Mouse (Mus musculus) forebrain, embryonic 13.5 days (tissue): ENCODE results near the gene Lemd2. TPM values are rescaled to one million over a fixed set of nuclear protein-coding genes. Genes with fewer than 3 reads are reported as not detected.

Source experiments
- ATAC-seq: fragments of 200-750 bp; cut with Nextera tagmentation; 2 replicates; pipeline ENCODE4 v1.8.0; 2017
- H3K27ac ChIP-seq: fragments of 300-500 bp; sonication (generic); 2 replicates; pipeline ENCODE4 v1.5.1; 2015; ENCODE audit warnings: inconsistent platforms, mild to moderate bottlenecking, moderate library complexity
- H3K27me3 ChIP-seq: fragments of 300-500 bp; sonication (generic); 2 replicates; pipeline ENCODE4 v1.6.1; 2015; ENCODE audit warnings: mild to moderate bottlenecking, inconsistent platforms
- H3K36me3 ChIP-seq: fragments of 300-500 bp; sonication (generic); 2 replicates; pipeline ENCODE4 v1.6.1; 2015; ENCODE audit warnings: mild to moderate bottlenecking, inconsistent platforms; ENCODE audit not compliant: poor library complexity, severe bottlenecking
- H3K4me1 ChIP-seq: fragments of 300-500 bp; sonication (generic); 2 replicates; pipeline ENCODE4 v1.6.1; 2015; ENCODE audit warnings: inconsistent platforms
- H3K4me2 ChIP-seq: fragments of 300-500 bp; sonication (generic); 2 replicates; pipeline ENCODE4 v1.6.1; 2015; ENCODE audit warnings: inconsistent platforms, mild to moderate bottlenecking, moderate library complexity
- H3K4me3 ChIP-seq: fragments of 300-500 bp; sonication (generic); 2 replicates; pipeline ENCODE4 v1.5.1; 2015; ENCODE audit warnings: mild to moderate bottlenecking, inconsistent platforms
- H3K9ac ChIP-seq: fragments of 300-500 bp; sonication (generic); 2 replicates; pipeline ENCODE4 v1.6.1; 2015; ENCODE audit warnings: mild to moderate bottlenecking, inconsistent platforms
- H3K9me3 ChIP-seq: fragments of 300-500 bp; sonication (generic); replicated peaks from 2 replicates; pipeline ENCODE4 v1.6.1; 2016; ENCODE audit warnings: inconsistent platforms
- WGBS: fragments of 180-500 bp; shearing (Covaris S2); methylation state at CpG from one replicate; pipeline ENCODE4 v1.1.7; 2015; 5-methylcytosine and 5-hydroxymethylcytosine counted together
- polyA plus RNA-seq: library from polyadenylated mRNA; unstranded; fragments of >200 nt; fragmentation: Nextera tagmentation; extraction: Ambion mirVana; gene quantifications from 2 replicates; pipeline ENCODE4 v1.2.1, GENCODE M21; 2015

Lemd2 gene
- polyA plus RNA-seq, 1 experiment from 2014 or later, result 14.6 TPM

DNA sequence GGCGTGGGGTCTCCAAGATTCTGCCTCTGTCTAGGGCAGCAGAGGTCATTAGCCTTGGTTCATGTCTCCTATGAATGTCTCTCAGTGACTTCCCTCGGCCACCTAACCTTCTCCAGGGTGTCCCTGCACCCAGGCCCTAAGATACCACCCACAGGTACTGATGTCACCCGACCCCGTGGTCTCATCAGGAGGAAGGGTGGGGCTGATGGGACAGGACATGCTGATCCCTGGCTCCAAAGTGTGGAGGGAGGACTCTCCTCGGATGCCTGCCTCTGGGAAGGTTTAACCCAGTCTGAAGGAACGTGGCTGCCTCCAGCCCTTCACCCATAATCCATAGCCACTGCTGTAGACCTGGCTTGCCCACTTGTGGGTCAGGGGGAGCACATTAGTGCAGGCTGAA, 37.4 kb downstream of the Lemd2 start:
- no peak for ATAC-seq
- H3K9ac ChIP-seq, result no peak overlapping the region
- no peak overlapping the region for H3K4me3 ChIP-seq
- H3K27ac ChIP-seq, result no peak overlapping the region
- no peak overlapping the region for H3K4me2 ChIP-seq
- WGBS, result 83% methylated on average over 6 of the region's 6 CpGs
- H3K9me3 ChIP-seq, result no peaks in the 10 kb centered on the region
- no peaks in the 10 kb centered on the region for H3K4me1 ChIP-seq
- H3K36me3 ChIP-seq, result no peaks in the 10 kb centered on the region
- no peaks in the 10 kb centered on the region for H3K27me3 ChIP-seq

DNA sequence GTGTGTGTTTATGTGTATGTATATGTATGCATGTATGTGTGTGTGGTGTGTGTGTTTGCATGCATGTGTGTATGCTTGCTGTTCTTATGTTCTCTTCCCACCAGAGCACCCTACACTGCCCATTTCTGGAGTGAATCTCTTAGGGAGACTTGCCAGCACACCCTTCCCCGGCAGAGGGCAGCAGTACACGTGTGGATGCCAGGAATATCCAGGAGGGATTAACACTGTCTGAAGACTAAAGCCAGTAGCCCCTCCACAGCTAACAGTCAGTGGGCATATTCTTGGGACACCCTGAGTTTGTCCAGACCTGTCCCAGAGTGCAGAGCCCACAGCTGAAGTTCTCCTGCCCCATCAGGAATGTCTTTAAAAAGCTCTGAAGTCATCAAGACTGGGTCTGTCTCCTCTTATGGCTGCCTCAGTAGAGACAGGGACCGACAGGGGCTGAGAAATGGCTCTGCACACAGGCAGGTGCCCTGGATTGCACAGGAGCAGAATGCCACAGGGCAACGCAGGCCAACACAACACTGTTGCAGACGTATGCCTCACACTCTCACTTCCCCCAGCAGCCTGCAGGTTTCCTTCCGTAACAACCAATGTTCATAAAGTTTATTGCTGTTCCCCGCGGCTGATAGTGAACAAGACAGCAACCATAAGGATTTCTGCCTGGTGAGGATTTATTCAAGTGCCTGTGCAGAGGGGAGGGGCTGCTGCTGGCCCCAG, 39.1 kb downstream of the Lemd2 start:
- no peak overlapping the region for H3K27ac ChIP-seq
- no peaks in the 10 kb centered on the region for H3K36me3 ChIP-seq
- ATAC-seq, result peak; percentile 38; the same call in 1 of the 2 replicates
- no peak overlapping the region for H3K4me2 ChIP-seq
- H3K27me3 ChIP-seq, result no peaks in the 10 kb centered on the region
- 70% methylated on average over 8 of the region's 8 CpGs for WGBS
- no peaks in the 10 kb centered on the region for H3K4me1 ChIP-seq
- no peak overlapping the region for H3K4me3 ChIP-seq
- H3K9ac ChIP-seq, result no peak overlapping the region
- H3K9me3 ChIP-seq, result no peaks in the 10 kb centered on the region

DNA sequence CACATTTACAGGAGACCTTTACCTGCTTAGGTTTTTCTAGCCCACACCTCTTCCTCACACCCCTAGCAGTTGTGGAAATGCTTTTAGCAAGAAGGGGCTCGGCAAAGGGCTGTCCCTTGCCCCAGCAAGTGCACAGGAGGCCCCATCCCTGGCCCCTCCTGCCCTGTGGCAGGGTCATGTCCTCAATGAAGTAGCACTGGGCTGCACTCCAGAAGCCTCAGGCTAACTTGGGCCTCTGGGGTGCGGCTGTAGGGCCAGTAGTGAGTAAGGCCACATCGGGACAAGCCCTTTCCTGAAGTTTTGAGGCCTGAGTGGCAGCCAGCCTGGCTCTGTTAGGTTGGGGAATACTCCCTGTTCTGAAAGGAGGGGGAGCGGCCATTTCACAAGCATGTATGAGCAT, 43.4 kb downstream of the Lemd2 start:
- Histone ChIP-seq H3K9me3 (no peaks in the 10 kb centered on the region), H3K27ac (no peak overlapping the region), H3K9ac (no peak overlapping the region), H3K27me3 (no peaks in the 10 kb centered on the region), H3K4me2 (no peak overlapping the region), H3K36me3 (no peaks in the 10 kb centered on the region), H3K4me1 (no peaks in the 10 kb centered on the region), H3K4me3 (no peak overlapping the region)
- no peak for ATAC-seq
- WGBS, result 76% methylated on average over 4 of the region's 4 CpGs

DNA sequence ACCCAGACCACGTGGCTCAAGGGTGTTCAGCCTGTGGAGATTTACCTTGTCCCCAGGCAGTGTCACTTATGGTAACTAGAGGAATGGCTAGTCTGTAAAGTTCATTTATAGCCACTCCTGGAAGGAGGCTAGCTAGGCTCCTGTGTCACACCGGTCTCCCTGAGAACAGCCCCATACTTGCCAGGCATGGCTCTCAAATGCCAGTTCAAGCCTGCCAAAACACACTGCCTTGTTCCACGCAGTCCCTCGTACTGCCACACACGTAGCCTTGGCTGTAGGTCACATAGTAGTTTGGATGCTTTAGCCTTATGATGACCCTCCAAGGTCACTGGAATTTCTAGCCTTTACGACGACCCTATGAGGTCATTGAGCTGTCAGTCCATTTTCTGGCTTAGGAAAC, 45.1 kb downstream of the Lemd2 start:
- H3K4me2 ChIP-seq, result no peak overlapping the region
- H3K36me3 ChIP-seq, result no peaks in the 10 kb centered on the region
- H3K9me3 ChIP-seq, result no peaks in the 10 kb centered on the region
- no peaks in the 10 kb centered on the region for H3K27me3 ChIP-seq
- no peak overlapping the region for H3K27ac ChIP-seq
- H3K4me3 ChIP-seq, result no peak overlapping the region
- no peak for ATAC-seq
- H3K4me1 ChIP-seq, result no peaks in the 10 kb centered on the region
- no peak overlapping the region for H3K9ac ChIP-seq
- WGBS, result 81% methylated on average over 7 of the region's 7 CpGs

DNA sequence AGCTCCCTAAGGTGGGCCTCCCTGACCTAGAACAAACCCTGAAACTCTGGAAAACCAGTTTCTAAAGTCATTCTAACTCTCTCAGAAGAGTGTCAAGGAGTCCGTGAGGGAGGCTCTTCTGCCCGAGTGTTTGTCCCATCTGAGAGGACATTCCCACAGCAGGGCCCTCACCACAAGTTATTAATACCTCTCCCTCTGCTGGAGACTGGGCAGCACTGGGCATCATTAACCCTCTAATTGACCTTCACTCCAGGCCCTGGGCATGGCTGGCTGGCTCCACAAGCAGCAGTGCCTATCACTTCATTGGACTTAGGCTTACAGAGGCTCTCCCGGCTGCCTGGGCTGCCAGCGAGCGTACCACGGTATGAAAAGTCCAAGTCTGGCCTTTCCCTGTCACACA, 45.8 kb downstream of the Lemd2 start:
- no peak for ATAC-seq
- no peak overlapping the region for H3K4me3 ChIP-seq
- WGBS, result 85% methylated on average over 6 of the region's 6 CpGs
- H3K36me3 ChIP-seq, result no peaks in the 10 kb centered on the region
- no peak overlapping the region for H3K27ac ChIP-seq
- H3K4me1 ChIP-seq, result no peaks in the 10 kb centered on the region
- no peak overlapping the region for H3K4me2 ChIP-seq
- H3K9ac ChIP-seq, result no peak overlapping the region
- H3K27me3 ChIP-seq, result no peaks in the 10 kb centered on the region
- no peaks in the 10 kb centered on the region for H3K9me3 ChIP-seq

DNA sequence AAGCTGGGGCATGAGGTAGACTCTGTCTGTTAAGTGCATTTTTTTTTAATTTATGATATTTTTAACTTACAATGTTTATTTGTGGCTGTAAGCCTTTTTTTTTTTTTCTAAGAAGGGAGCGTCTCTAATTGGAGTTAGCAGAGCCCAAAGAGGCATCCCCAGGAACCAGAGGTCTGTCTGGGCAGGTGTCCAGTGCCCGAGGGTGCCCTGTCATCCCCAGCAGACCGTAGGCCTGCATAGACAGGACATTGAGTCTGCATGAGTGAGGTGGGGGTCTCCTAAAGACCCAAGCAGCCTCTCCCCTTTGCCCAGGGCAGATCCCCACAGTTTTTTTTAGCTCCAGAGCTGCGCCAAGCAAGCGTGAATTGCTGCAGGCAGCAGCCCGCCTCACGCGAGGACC, 48.5 kb downstream of the Lemd2 start:
- Histone ChIP-seq H3K4me3 (no peak overlapping the region), H3K36me3 (no peaks in the 10 kb centered on the region), H3K27ac (no peak overlapping the region), H3K9ac (no peak overlapping the region), H3K4me2 (no peak overlapping the region), H3K27me3 (no peaks in the 10 kb centered on the region), H3K9me3 (no peaks in the 10 kb centered on the region), H3K4me1 (no peaks in the 10 kb centered on the region)
- no peak for ATAC-seq
- WGBS, result 80% methylated on average over 8 of the region's 8 CpGs

DNA sequence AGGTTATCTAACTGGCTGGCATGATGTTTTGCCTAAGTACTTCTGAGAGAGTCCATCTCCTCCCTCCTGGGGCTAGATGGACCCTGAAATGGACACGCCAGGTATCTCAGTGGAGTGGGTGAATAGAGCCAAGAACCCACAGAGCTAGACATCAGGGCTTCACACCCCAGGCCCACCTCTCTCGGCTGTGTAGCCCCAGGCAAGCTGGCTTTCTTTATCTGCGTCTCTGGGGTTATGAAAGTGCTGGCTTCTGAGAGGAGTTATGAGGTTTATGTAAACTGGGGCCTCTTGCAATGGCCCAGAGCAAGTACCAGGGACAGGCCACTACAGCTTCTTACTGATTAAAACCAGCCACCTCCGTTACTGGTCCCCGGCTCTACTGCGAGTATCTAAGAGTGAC, 49.4 kb downstream of the Lemd2 start:
- H3K4me3 ChIP-seq, result no peak overlapping the region
- H3K9ac ChIP-seq, result no peak overlapping the region
- no peaks in the 10 kb centered on the region for H3K9me3 ChIP-seq
- H3K36me3 ChIP-seq, result no peaks in the 10 kb centered on the region
- 91% methylated on average over 6 of the region's 6 CpGs for WGBS
- H3K4me2 ChIP-seq, result no peak overlapping the region
- H3K4me1 ChIP-seq, result no peaks in the 10 kb centered on the region
- no peak for ATAC-seq
- H3K27ac ChIP-seq, result no peak overlapping the region
- H3K27me3 ChIP-seq, result no peaks in the 10 kb centered on the region

DNA sequence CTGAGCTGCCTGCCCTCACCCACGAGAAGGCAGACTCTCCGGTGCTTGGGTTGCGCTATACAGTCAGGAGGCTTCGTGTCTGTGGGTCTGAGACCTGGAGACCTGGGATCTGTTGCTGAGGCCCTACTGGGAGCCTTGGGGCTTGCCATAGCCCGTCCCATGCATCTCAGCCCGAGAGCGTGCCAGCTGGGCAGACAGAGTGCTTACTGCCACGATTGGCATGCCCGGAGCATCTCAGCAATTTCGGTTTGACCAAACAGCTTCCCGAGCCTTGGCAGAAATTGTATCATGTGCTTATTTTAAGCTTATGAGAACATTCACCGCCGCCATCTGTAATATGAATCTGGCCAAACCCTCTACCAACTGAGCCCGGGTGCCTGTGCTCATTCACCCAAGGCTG, 50.0 kb downstream of the Lemd2 start:
- H3K27me3 ChIP-seq, result no peaks in the 10 kb centered on the region
- no peak overlapping the region for H3K4me2 ChIP-seq
- 90% methylated on average over 14 of the region's 14 CpGs for WGBS
- no peaks in the 10 kb centered on the region for H3K9me3 ChIP-seq
- H3K36me3 ChIP-seq, result no peaks in the 10 kb centered on the region
- H3K4me1 ChIP-seq, result no peaks in the 10 kb centered on the region
- H3K27ac ChIP-seq, result no peak overlapping the region
- no peak overlapping the region for H3K4me3 ChIP-seq
- ATAC-seq, result no peak
- no peak overlapping the region for H3K9ac ChIP-seq

DNA sequence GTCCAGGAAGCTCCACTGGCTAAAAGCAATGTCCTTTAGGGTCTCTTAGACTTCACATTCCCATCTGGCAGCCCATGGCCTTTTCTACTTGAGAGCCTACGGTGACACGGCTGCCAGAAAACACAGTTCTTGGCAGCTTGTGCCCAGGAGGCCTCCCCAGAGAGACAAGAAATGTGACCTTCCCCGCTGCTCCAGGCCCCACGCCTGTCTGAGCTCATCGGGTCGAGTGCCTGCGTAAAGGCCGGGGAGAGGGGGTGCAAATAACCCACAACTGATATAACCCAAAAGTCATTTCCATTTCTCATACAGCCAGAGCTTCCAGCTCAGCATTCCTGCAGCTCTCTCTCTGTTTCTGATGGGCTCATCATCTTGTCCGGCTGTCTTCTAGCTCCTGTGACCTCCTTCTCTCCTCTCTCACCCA, 50.5 kb downstream of the Lemd2 start:
- Histone ChIP-seq H3K36me3 (no peaks in the 10 kb centered on the region), H3K9ac (no peak overlapping the region), H3K9me3 (no peaks in the 10 kb centered on the region), H3K27me3 (no peaks in the 10 kb centered on the region), H3K4me3 (no peak overlapping the region), H3K4me1 (no peaks in the 10 kb centered on the region; the same call in 1 of the 2 replicates), H3K27ac (no peak overlapping the region), H3K4me2 (no peak overlapping the region)
- 80% methylated on average over 9 of the region's 9 CpGs for WGBS
- no peak for ATAC-seq

DNA sequence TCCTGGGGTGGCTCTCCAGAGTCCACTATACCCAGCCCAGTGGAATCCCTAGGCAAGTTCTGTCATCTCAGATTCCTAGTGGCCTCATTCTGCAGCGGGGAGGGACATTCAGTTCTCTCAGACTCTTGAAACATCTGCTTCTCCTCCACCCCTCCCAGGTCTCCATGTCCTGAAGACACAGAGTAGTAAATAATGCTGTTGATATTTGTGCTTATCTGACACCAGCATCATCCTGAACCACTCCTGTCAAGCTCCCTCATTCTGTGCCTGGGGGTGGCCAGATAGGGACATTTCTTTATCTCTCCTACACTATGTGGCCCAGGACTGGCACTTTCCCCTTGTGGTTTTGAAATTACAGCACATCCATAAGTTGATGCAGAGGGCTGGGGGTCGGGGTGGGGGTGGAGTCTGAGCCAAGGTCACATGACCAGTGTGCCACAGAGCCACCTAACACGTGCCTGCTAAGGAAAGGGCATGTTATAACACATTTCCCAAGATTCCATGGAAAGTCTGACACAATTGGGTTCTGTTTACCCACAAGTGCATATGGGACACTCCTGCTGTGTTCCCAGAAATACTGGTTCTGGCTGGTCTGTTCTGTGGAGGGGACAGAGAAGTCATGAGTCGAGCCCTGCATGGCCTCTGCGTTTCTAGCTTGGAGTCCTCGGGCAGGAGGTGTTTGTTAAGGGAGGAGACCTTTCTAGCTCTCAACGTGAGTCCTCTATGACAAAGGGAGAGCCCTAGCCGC, 51.1 kb downstream of the Lemd2 start:
- no peaks in the 10 kb centered on the region for H3K9me3 ChIP-seq
- whole genome bisulfite sequencing, result 57% methylated on average over 8 of the region's 8 CpGs
- no peak overlapping the region for H3K27ac ChIP-seq
- no peak overlapping the region for H3K4me3 ChIP-seq
- no peak for ATAC-seq
- H3K27me3 ChIP-seq, result no peaks in the 10 kb centered on the region
- H3K4me2 ChIP-seq, result no peak overlapping the region
- H3K4me1 ChIP-seq, result no peaks in the 10 kb centered on the region; the same call in 1 of the 2 replicates
- H3K9ac ChIP-seq, result no peak overlapping the region
- H3K36me3 ChIP-seq, result no peaks in the 10 kb centered on the region

DNA sequence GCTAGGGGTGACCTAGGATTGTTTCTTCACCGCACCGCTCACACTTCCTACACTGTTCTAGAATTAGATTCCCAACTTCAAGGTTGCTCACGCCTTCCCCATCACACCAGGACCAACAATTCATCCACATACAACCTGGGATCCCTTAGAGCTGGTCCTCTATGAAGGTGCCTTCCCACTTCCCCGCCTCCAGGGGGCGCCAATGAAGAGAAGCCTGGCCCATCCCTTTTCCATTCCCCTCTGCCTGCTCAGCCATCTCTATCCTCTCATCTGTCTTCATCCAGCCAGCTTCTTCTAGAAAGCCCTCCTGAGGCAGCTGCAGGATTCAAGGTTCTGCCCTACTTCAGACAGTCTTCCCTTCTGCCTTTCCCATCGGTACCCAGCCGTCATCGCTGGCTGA, 52.9 kb downstream of the Lemd2 start:
- Histone ChIP-seq H3K9ac (no peak overlapping the region), H3K36me3 (no peaks in the 10 kb centered on the region), H3K9me3 (no peaks in the 10 kb centered on the region), H3K27me3 (no peaks in the 10 kb centered on the region), H3K4me2 (no peak overlapping the region), H3K27ac (no peak overlapping the region), H3K4me3 (no peak overlapping the region), H3K4me1 (peaks cover 6% of the 10 kb centered on the region)
- no peak for ATAC-seq
- 73% methylated on average over 8 of the region's 8 CpGs for WGBS

DNA sequence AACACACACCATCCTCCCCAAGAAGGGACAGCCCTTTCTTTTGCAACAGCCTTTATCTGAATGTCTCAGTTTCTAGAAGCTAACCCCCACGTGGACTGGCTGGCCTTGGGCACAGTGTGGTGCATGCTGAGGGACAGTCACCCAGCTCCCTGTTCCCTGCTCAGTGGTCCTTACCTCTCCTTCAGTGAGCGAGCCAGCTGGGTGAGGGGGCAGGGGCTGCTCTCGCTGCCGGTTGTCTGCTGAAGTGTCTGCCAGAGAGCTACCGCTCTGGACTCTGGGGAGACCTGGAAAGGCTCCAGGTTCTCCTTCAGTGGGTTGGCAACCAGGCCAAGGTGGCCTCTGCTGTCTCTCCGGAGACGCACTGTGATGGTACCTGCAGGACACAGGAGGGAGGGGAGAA, 53.4 kb downstream of the Lemd2 start:
- no peak overlapping the region for H3K4me2 ChIP-seq
- peaks cover 11% of the 10 kb centered on the region for H3K4me1 ChIP-seq
- H3K4me3 ChIP-seq, result no peak overlapping the region
- 73% methylated on average over 7 of the region's 7 CpGs for WGBS
- no peak for ATAC-seq
- no peaks in the 10 kb centered on the region for H3K36me3 ChIP-seq
- H3K27me3 ChIP-seq, result no peaks in the 10 kb centered on the region
- no peak overlapping the region for H3K27ac ChIP-seq
- H3K9ac ChIP-seq, result no peak overlapping the region
- no peaks in the 10 kb centered on the region for H3K9me3 ChIP-seq
